In genomic region chr13:55486029-55486794, GRCm38 (mm10) we compare ENCODE assay signal across 8 mouse cellular contexts. TPM values are rescaled to one million over a fixed set of nuclear protein-coding genes. Genes with fewer than 3 reads are reported as not detected.
DNase-seq lines count a peak whose midpoint lies in the region; ATAC-seq and TF ChIP-seq lines count a peak whose summit lies in the region.

No protein-coding gene starts in this region.

- no peak for DNase-seq in heart, postnatal 25 days (ENCODE audit: low spot score)
- peak; percentile 66 for DNase-seq in Muller cell, postnatal 12 days (ENCODE audit: inconsistent ontology term)
- DNase-seq in forebrain, postnatal 0 days: no peak
- no peak for DNase-seq in frontal cortex, postnatal 25 days (ENCODE audit: low spot score in 2 of 2)

- H3K4me3 ChIP-seq in heart, embryonic 12.5 days: peak overlapping the region; percentile 92
- H3K4me3 ChIP-seq in forebrain, postnatal 0 days (ENCODE audit: low read depth, low read length): peak overlapping the region; percentile 74
- peak overlapping the region; percentile 93 for H3K4me3 ChIP-seq in limb, embryonic 15.5 days
- H3K4me3 ChIP-seq in stomach, embryonic 16.5 days (replicated peaks; ENCODE audit: low read length): peak overlapping the region; percentile 89

- H3K27me3 ChIP-seq in heart, embryonic 12.5 days (replicated peaks): peaks cover 78% of the 10 kb centered on the region
- no peaks in the 10 kb centered on the region for H3K27me3 ChIP-seq in forebrain, postnatal 0 days (ENCODE audit: insufficient read depth, low read length)
- H3K27me3 ChIP-seq in limb, embryonic 15.5 days: no peaks in the 10 kb centered on the region
- H3K27me3 ChIP-seq in stomach, embryonic 16.5 days (ENCODE audit: control insufficient read depth, insufficient read depth, low read length): no peaks in the 10 kb centered on the region

- H3K27ac ChIP-seq in heart, embryonic 12.5 days (ENCODE audit: poor library complexity, severe bottlenecking): no peak overlapping the region
- H3K27ac ChIP-seq in forebrain, postnatal 0 days (ENCODE audit: low read depth, low read length): peak overlapping the region; percentile 97
- peak overlapping the region; percentile 91 for H3K27ac ChIP-seq in limb, embryonic 15.5 days
- no peak overlapping the region for H3K27ac ChIP-seq in stomach, embryonic 16.5 days (ENCODE audit: low read length)

- intact Hi-C loops in heart, postnatal 25 days (cut with DNase I): no loop called here

- H3K4me1 ChIP-seq in heart, embryonic 12.5 days (replicated peaks): peaks cover 56% of the 10 kb centered on the region
- H3K4me1 ChIP-seq in forebrain, postnatal 0 days (ENCODE audit: insufficient read depth): peaks cover 24% of the 10 kb centered on the region
- H3K4me1 ChIP-seq in limb, embryonic 15.5 days: peaks cover 56% of the 10 kb centered on the region
- peaks cover 46% of the 10 kb centered on the region for H3K4me1 ChIP-seq in stomach, embryonic 16.5 days (ENCODE audit: control insufficient read depth, insufficient read depth, low read length)

- peak overlapping the region; percentile 98 for H3K9ac ChIP-seq in heart, embryonic 12.5 days
- peak overlapping the region; percentile 97 for H3K9ac ChIP-seq in forebrain, postnatal 0 days
- H3K9ac ChIP-seq in limb, embryonic 15.5 days: peak overlapping the region; percentile 96
- peak overlapping the region; percentile 95 for H3K9ac ChIP-seq in stomach, embryonic 16.5 days (ENCODE audit: low read length)

- TF ChIP-seq CTCF in forebrain, postnatal 0 days (IDR thresholded peaks at IDR 0.05; ENCODE audit: low read depth): no peak

- 44% methylated on average over 14 of the region's 14 CpGs for WGBS in heart, embryonic 12.5 days
- WGBS in forebrain, postnatal 0 days: 21% methylated on average over 14 of the region's 14 CpGs
- WGBS in limb, embryonic 15.5 days: 34% methylated on average over 14 of the region's 14 CpGs
- 35% methylated on average over 14 of the region's 14 CpGs for WGBS in stomach, embryonic 16.5 days

- no peaks in the 10 kb centered on the region for H3K9me3 ChIP-seq in heart, embryonic 12.5 days (replicated peaks)
- H3K9me3 ChIP-seq in forebrain, postnatal 0 days (ENCODE audit: low read length): no peaks in the 10 kb centered on the region
- no peaks in the 10 kb centered on the region for H3K9me3 ChIP-seq in limb, embryonic 15.5 days
- H3K9me3 ChIP-seq in stomach, embryonic 16.5 days (replicated peaks; ENCODE audit: control insufficient read depth, low read length): no peaks in the 10 kb centered on the region

- H3K4me2 ChIP-seq in heart, embryonic 12.5 days: peak overlapping the region; percentile 84
- peak overlapping the region; percentile 97 for H3K4me2 ChIP-seq in forebrain, postnatal 0 days (ENCODE audit: low read depth)
- H3K4me2 ChIP-seq in limb, embryonic 15.5 days: peak overlapping the region; percentile 80
- H3K4me2 ChIP-seq in stomach, embryonic 16.5 days (ENCODE audit: low read depth, low read length): peak overlapping the region; percentile 81

- no peak for ATAC-seq in heart, embryonic 12.5 days (ENCODE audit: insufficient number of reproducible peaks, low FRiP score)
- no peak for ATAC-seq in forebrain, postnatal 0 days
- no peak for ATAC-seq in limb, embryonic 15.5 days (ENCODE audit: insufficient number of reproducible peaks, low FRiP score, low TSS enrichment, low read depth)
- no peak for ATAC-seq in stomach, embryonic 16.5 days (ENCODE audit: insufficient read depth, low FRiP score)
- ATAC-seq in granulocyte monocyte progenitor cell, adult 5-6 weeks (replicated peaks; ENCODE audit: poor library complexity, severe bottlenecking): no peak

- peaks cover 16% of the 10 kb centered on the region for H3K36me3 ChIP-seq in heart, embryonic 12.5 days
- peaks cover 20% of the 10 kb centered on the region for H3K36me3 ChIP-seq in forebrain, postnatal 0 days (ENCODE audit: insufficient read depth)
- peaks cover 16% of the 10 kb centered on the region for H3K36me3 ChIP-seq in limb, embryonic 15.5 days
- peaks cover 5% of the 10 kb centered on the region; the same call in 1 of the 2 replicates for H3K36me3 ChIP-seq in stomach, embryonic 16.5 days (ENCODE audit: control insufficient read depth, insufficient read depth, low read length)

RNA-seq across cellular contexts. Expression of gene Dbn1, which starts 1.7 kb away (rescaled TPM):
- polyA plus RNA-seq in heart, embryonic 12.5 days (2016; fragmentation: Nextera tagmentation; extraction: Ambion mirVana): 101 TPM in 2 replicates
- total RNA-seq in heart, postnatal 25 days (2021): 10 to 100 TPM; 10.6 to 10.8 TPM
- 545 and 619 TPM in 2 replicates for total RNA-seq in forebrain, postnatal 0 days (2014; rRNA removed)
- polyA plus RNA-seq in forebrain, postnatal 0 days (2015; fragmentation: Nextera tagmentation; extraction: Ambion mirVana): 603 and 619 TPM in 2 replicates
- 162 and 172 TPM in 2 replicates for polyA plus RNA-seq in limb, embryonic 15.5 days (2015; fragmentation: Nextera tagmentation; extraction: Ambion mirVana)
- 111 and 113 TPM in 2 replicates for polyA plus RNA-seq in stomach, embryonic 16.5 days (2015; fragmentation: Nextera tagmentation; extraction: Ambion mirVana)
- 0.19 and 1.4 TPM in 2 replicates for total RNA-seq in granulocyte monocyte progenitor cell, adult 5-6 weeks (2014; fragmentation: Nextera tagmentation)
- 1.6 and 1.9 TPM in 2 replicates for total RNA-seq in granulocyte monocyte progenitor cell, adult 5-6 weeks (2017)

RNA-seq across cellular contexts. Expression of gene Prr7, which starts 22.1 kb away (rescaled TPM):
- 0.41 TPM in 1 of 2 replicates, not detected in the other for polyA plus RNA-seq in heart, embryonic 12.5 days (2016; fragmentation: Nextera tagmentation; extraction: Ambion mirVana)
- 1 to 10 TPM in 1 of 2 experiments, under 1 TPM in 1; 0.56 to 1.2 TPM for total RNA-seq in heart, postnatal 25 days (2021)
- total RNA-seq in forebrain, postnatal 0 days (2014; rRNA removed): 108 and 118 TPM in 2 replicates
- polyA plus RNA-seq in forebrain, postnatal 0 days (2015; fragmentation: Nextera tagmentation; extraction: Ambion mirVana): 7.8 and 8.7 TPM in 2 replicates
- polyA plus RNA-seq in limb, embryonic 15.5 days (2015; fragmentation: Nextera tagmentation; extraction: Ambion mirVana): 0.38 and 1.2 TPM in 2 replicates
- 0.22 and 0.26 TPM in 2 replicates for polyA plus RNA-seq in stomach, embryonic 16.5 days (2015; fragmentation: Nextera tagmentation; extraction: Ambion mirVana)
- total RNA-seq in granulocyte monocyte progenitor cell, adult 5-6 weeks (2014; fragmentation: Nextera tagmentation): 1.9 TPM in 1 of 2 replicates, not detected in the other
- total RNA-seq in granulocyte monocyte progenitor cell, adult 5-6 weeks (2017): 1.6 TPM in 1 of 2 replicates, not detected in the other

RNA-seq across cellular contexts. Expression of gene Pdlim7, which starts 27.3 kb away (rescaled TPM):
- polyA plus RNA-seq in heart, embryonic 12.5 days (2016; fragmentation: Nextera tagmentation; extraction: Ambion mirVana): 427 and 428 TPM in 2 replicates
- 10 to 100 TPM; 65.2 to 67.7 TPM for total RNA-seq in heart, postnatal 25 days (2021)
- 26.6 and 36.7 TPM in 2 replicates for total RNA-seq in forebrain, postnatal 0 days (2014; rRNA removed)
- polyA plus RNA-seq in forebrain, postnatal 0 days (2015; fragmentation: Nextera tagmentation; extraction: Ambion mirVana): 114 and 115 TPM in 2 replicates
- 147 and 213 TPM in 2 replicates for polyA plus RNA-seq in limb, embryonic 15.5 days (2015; fragmentation: Nextera tagmentation; extraction: Ambion mirVana)
- 240 and 243 TPM in 2 replicates for polyA plus RNA-seq in stomach, embryonic 16.5 days (2015; fragmentation: Nextera tagmentation; extraction: Ambion mirVana)
- total RNA-seq in granulocyte monocyte progenitor cell, adult 5-6 weeks (2014; fragmentation: Nextera tagmentation): 10.2 and 23.3 TPM in 2 replicates
- 4.1 and 5.7 TPM in 2 replicates for total RNA-seq in granulocyte monocyte progenitor cell, adult 5-6 weeks (2017)

RNA-seq across cellular contexts. Expression of gene Grk6, which starts 41.3 kb away (rescaled TPM):
- 27.6 and 29.1 TPM in 2 replicates for polyA plus RNA-seq in heart, embryonic 12.5 days (2016; fragmentation: Nextera tagmentation; extraction: Ambion mirVana)
- 10 to 100 TPM; 17.5 to 18.6 TPM for total RNA-seq in heart, postnatal 25 days (2021)
- total RNA-seq in forebrain, postnatal 0 days (2014; rRNA removed): 79.5 and 88.2 TPM in 2 replicates
- 38.5 and 40.8 TPM in 2 replicates for polyA plus RNA-seq in forebrain, postnatal 0 days (2015; fragmentation: Nextera tagmentation; extraction: Ambion mirVana)
- polyA plus RNA-seq in limb, embryonic 15.5 days (2015; fragmentation: Nextera tagmentation; extraction: Ambion mirVana): 34.3 and 39.0 TPM in 2 replicates
- 14.6 TPM in 2 replicates for polyA plus RNA-seq in stomach, embryonic 16.5 days (2015; fragmentation: Nextera tagmentation; extraction: Ambion mirVana)
- total RNA-seq in granulocyte monocyte progenitor cell, adult 5-6 weeks (2014; fragmentation: Nextera tagmentation): 56.7 and 62.4 TPM in 2 replicates
- 64.8 and 67.5 TPM in 2 replicates for total RNA-seq in granulocyte monocyte progenitor cell, adult 5-6 weeks (2017)

RNA-seq across cellular contexts. Expression of gene Dok3, which starts 42.9 kb away (rescaled TPM):
- polyA plus RNA-seq in heart, embryonic 12.5 days (2016; fragmentation: Nextera tagmentation; extraction: Ambion mirVana): 1.4 and 1.7 TPM in 2 replicates
- total RNA-seq in heart, postnatal 25 days (2021): 1 to 10 TPM; 2.2 to 2.3 TPM
- 2.5 and 4.8 TPM in 2 replicates for total RNA-seq in forebrain, postnatal 0 days (2014; rRNA removed)
- polyA plus RNA-seq in forebrain, postnatal 0 days (2015; fragmentation: Nextera tagmentation; extraction: Ambion mirVana): 0.82 TPM in 2 replicates
- 4.7 and 5.7 TPM in 2 replicates for polyA plus RNA-seq in limb, embryonic 15.5 days (2015; fragmentation: Nextera tagmentation; extraction: Ambion mirVana)
- 4.7 and 4.9 TPM in 2 replicates for polyA plus RNA-seq in stomach, embryonic 16.5 days (2015; fragmentation: Nextera tagmentation; extraction: Ambion mirVana)
- 26.2 and 59.4 TPM in 2 replicates for total RNA-seq in granulocyte monocyte progenitor cell, adult 5-6 weeks (2014; fragmentation: Nextera tagmentation)
- 32.7 and 40.6 TPM in 2 replicates for total RNA-seq in granulocyte monocyte progenitor cell, adult 5-6 weeks (2017)

Comparison
In these comparisons a context has a peak if more than half of its experiments do, and no peak if none do; other contexts are left out.
1. H3K27ac ChIP-seq: peak in forebrain, postnatal 0 days (single experiment) and limb, embryonic 15.5 days (single experiment); none in heart, embryonic 12.5 days (single experiment) and stomach, embryonic 16.5 days (single experiment).
2. Peak in every context shown above with its lines, with median percentiles within 50 percentile points of each other: H3K4me2 ChIP-seq, H3K4me3 ChIP-seq and H3K9ac ChIP-seq.